Mouse (Mus musculus) lung, postnatal 0 days (tissue): ENCODE measurements around the gene Rnf208.

Source experiments
- CTCF ChIP-seq: IDR thresholded peaks from 2 replicates; pipeline ENCODE4 v1.5.1; 2016; ENCODE audit warnings: antibody characterized with exemption, mild to moderate bottlenecking
- EP300 ChIP-seq: IDR thresholded peaks from 2 replicates; pipeline ENCODE4 v1.6.1; 2016; ENCODE audit warnings: antibody characterized with exemption, mild to moderate bottlenecking, control low read depth

DNA sequence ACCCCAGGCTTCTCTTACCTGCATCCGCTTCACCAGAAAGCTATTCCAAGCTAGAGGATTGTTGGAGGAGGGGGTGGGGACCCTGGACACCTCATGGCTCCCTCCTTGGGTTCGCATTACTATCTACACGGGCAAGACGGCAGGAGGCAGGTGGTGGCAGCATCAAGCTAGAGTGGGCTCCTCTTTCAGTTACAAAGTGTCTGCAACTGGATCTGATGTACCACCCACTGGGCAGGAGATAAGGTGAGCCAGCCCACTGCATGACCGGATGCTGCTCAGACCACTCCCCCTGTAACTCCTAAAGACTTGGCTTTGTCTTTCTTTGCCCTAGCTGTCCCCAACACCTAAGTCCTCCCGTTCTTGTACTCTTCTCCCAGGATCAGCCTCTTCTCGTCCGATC, 5.4 kb upstream of the Rnf208 start, which contains the start of gene Rnf224:
- no peak for TF ChIP-seq CTCF
- no peak for TF ChIP-seq EP300
